Mouse (Mus musculus) testis, postnatal 14 days (tissue): ENCODE measurements around the gene Gm20738.
"Not testable (repeated sequence)": the region's sequence is repeated elsewhere in the genome, so short reads cannot be mapped to it uniquely, and the experiment has no call there.

ENCODE experiments used
- DNase-seq: peaks from one replicate; pipeline ENCODE4 v3.0.0; 2021; ENCODE audit warnings: low spot score

Gm20738 gene

DNA sequence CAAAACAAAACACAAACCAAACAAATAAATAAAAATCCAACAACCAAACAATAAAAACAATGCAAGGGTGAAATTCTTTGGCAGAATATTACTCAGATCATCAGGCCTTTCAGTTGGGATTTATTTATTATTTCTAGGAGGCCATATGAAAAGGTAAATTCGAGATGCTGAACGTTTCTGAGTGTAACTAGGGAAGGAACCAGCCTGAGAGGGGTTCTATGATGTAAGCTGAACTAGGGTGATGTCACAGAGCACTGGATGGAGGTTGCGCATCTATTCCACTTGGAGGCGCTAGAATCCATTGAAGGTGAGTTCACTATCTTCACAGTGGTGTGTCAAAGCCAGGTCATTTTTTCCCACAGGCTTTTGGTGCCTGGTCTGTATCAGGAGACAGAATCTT lies at the start of gene Gm20738:
TSS of gene Gm20738 (plus strand) at position 301 of the 400 bp plus-strand sequence.
- DNase-seq: not testable (repeated sequence)
